Mouse (Mus musculus) lung, embryonic 15.5 days (tissue): ENCODE data around the gene Aspscr1. TPM values are rescaled to one million over a fixed set of nuclear protein-coding genes. Genes with fewer than 3 reads are reported as not detected.

Source experiments
- ATAC-seq: fragments of 200-750 bp; cut with Nextera tagmentation; 2 replicates; pipeline ENCODE4 v1.8.0; 2017; ENCODE audit warnings: moderate number of reproducible peaks, borderline replicate concordance; ENCODE audit not compliant: low FRiP score, low TSS enrichment; ENCODE audit errors: extremely low read depth
- H3K27ac ChIP-seq: fragments of 300-500 bp; sonication (generic); 2 replicates; pipeline ENCODE4 v1.5.1; 2015; ENCODE audit warnings: moderate library complexity, mild to moderate bottlenecking, inconsistent platforms
- H3K27me3 ChIP-seq: fragments of 300-500 bp; sonication (generic); 2 replicates; pipeline ENCODE4 v1.6.1; 2015; ENCODE audit warnings: inconsistent platforms
- H3K36me3 ChIP-seq: fragments of 300-500 bp; sonication (generic); 2 replicates; pipeline ENCODE4 v1.6.1; 2015; ENCODE audit warnings: inconsistent platforms
- H3K4me1 ChIP-seq: fragments of 300-500 bp; sonication (generic); 2 replicates; pipeline ENCODE4 v1.6.1; 2015; ENCODE audit warnings: inconsistent platforms
- H3K4me2 ChIP-seq: fragments of 300-500 bp; sonication (generic); 2 replicates; pipeline ENCODE4 v1.6.1; 2015; ENCODE audit warnings: inconsistent platforms, mild to moderate bottlenecking, moderate library complexity
- H3K4me3 ChIP-seq: fragments of 300-500 bp; sonication (generic); 2 replicates; pipeline ENCODE4 v1.5.1; 2015; ENCODE audit warnings: mild to moderate bottlenecking, inconsistent platforms
- H3K9ac ChIP-seq: fragments of 300-500 bp; sonication (generic); 2 replicates; pipeline ENCODE4 v1.6.1; 2015; ENCODE audit warnings: inconsistent platforms
- H3K9me3 ChIP-seq: fragments of 300-500 bp; sonication (generic); 2 replicates; pipeline ENCODE4 v1.6.1; 2016; ENCODE audit warnings: inconsistent platforms
- WGBS: fragments of 180-500 bp; shearing (Covaris S2); methylation state at CpG from one replicate; pipeline ENCODE4 v1.1.7; 2015; 5-methylcytosine and 5-hydroxymethylcytosine counted together
- polyA plus RNA-seq: library from polyadenylated mRNA; unstranded; fragments of >200 nt; fragmentation: Nextera tagmentation; extraction: Ambion mirVana; gene quantifications from 2 replicates; pipeline ENCODE4 v1.2.1, GENCODE M21; 2015

Aspscr1 gene
- polyA plus RNA-seq, 1 experiment from 2014 or later, result 143 TPM

GRCm38 (mm10) chr11:120692471-120693011, 19.8 kb downstream of the Aspscr1 start:
- H3K9ac ChIP-seq, result no peak overlapping the region
- no peak for ATAC-seq
- WGBS, result 89% methylated on average over 4 of the region's 4 CpGs
- H3K36me3 ChIP-seq, result peaks cover 25% of the 10 kb centered on the region
- no peak overlapping the region for H3K4me2 ChIP-seq
- H3K4me1 ChIP-seq, result peaks cover 21% of the 10 kb centered on the region
- H3K4me3 ChIP-seq, result no peak overlapping the region
- no peaks in the 10 kb centered on the region for H3K9me3 ChIP-seq
- H3K27me3 ChIP-seq, result no peaks in the 10 kb centered on the region
- no peak overlapping the region for H3K27ac ChIP-seq

- peaks cover 28% of the 10 kb centered on the region for H3K4me1 ChIP-seq
- no peak overlapping the region for H3K4me2 ChIP-seq
- WGBS, result 69% methylated on average over 3 of the region's 3 CpGs
- H3K36me3 ChIP-seq, result peaks cover 24% of the 10 kb centered on the region
- ATAC-seq, result no peak
- H3K9me3 ChIP-seq, result no peaks in the 10 kb centered on the region
- no peaks in the 10 kb centered on the region for H3K27me3 ChIP-seq
- no peak overlapping the region for H3K4me3 ChIP-seq
- no peak overlapping the region for H3K27ac ChIP-seq
- no peak overlapping the region for H3K9ac ChIP-seq
These were observed 20.7 kb downstream of the Aspscr1 start for GRCm38 (mm10) chr11:120693461-120693860.

- Histone ChIP-seq H3K4me3 (no peak overlapping the region), H3K36me3 (peaks cover 20% of the 10 kb centered on the region), H3K27ac (peak overlapping the region; percentile 49; the same call in 1 of the 2 replicates), H3K9ac (no peak overlapping the region), H3K4me2 (no peak overlapping the region), H3K4me1 (peaks cover 32% of the 10 kb centered on the region), H3K9me3 (no peaks in the 10 kb centered on the region), H3K27me3 (no peaks in the 10 kb centered on the region)
- peak; percentile 89 for ATAC-seq
- WGBS, result 23% methylated on average over 4 of the region's 4 CpGs
These were observed 22.4 kb downstream of the Aspscr1 start for GRCm38 (mm10) chr11:120695184-120695583.

- H3K27me3 ChIP-seq, result no peaks in the 10 kb centered on the region
- H3K4me1 ChIP-seq, result peaks cover 32% of the 10 kb centered on the region
- no peak overlapping the region for H3K4me2 ChIP-seq
- H3K4me3 ChIP-seq, result no peak overlapping the region
- H3K36me3 ChIP-seq, result peaks cover 15% of the 10 kb centered on the region
- H3K9me3 ChIP-seq, result no peaks in the 10 kb centered on the region
- ATAC-seq, result 0 out of 2 replicates have a peak, but pooled peaks have one; percentile 39
- H3K9ac ChIP-seq, result no peak overlapping the region
- 32% methylated on average over 12 of the region's 12 CpGs for WGBS
- peak overlapping the region; percentile 49 for H3K27ac ChIP-seq
These were observed 22.9 kb downstream of the Aspscr1 start for GRCm38 (mm10) chr11:120695641-120696040.

GRCm38 (mm10) chr11:120696568-120696967, 23.8 kb downstream of the Aspscr1 start:
- WGBS, result 89% methylated on average over 6 of the region's 6 CpGs
- Histone ChIP-seq H3K36me3 (peaks cover 13% of the 10 kb centered on the region), H3K9ac (no peak overlapping the region), H3K4me3 (no peak overlapping the region), H3K27ac (no peak overlapping the region), H3K4me2 (no peak overlapping the region), H3K4me1 (peaks cover 32% of the 10 kb centered on the region), H3K9me3 (no peaks in the 10 kb centered on the region), H3K27me3 (no peaks in the 10 kb centered on the region)
- ATAC-seq, result no peak

GRCm38 (mm10) chr11:120697741-120698140, 25.0 kb downstream of the Aspscr1 start:
- no peak overlapping the region for H3K9ac ChIP-seq
- H3K27ac ChIP-seq, result no peak overlapping the region; the same call in 1 of the 2 replicates
- 52% methylated on average over 10 of the region's 10 CpGs for WGBS
- no peak overlapping the region for H3K4me3 ChIP-seq
- H3K4me1 ChIP-seq, result peaks cover 32% of the 10 kb centered on the region
- H3K4me2 ChIP-seq, result no peak overlapping the region
- H3K36me3 ChIP-seq, result peaks cover 18% of the 10 kb centered on the region
- ATAC-seq, result no peak
- H3K9me3 ChIP-seq, result no peaks in the 10 kb centered on the region
- no peaks in the 10 kb centered on the region for H3K27me3 ChIP-seq

GRCm38 (mm10) chr11:120703696-120704454, 31.1 kb downstream of the Aspscr1 start:
- Histone ChIP-seq H3K4me3 (no peak overlapping the region), H3K4me2 (no peak overlapping the region), H3K27me3 (no peaks in the 10 kb centered on the region), H3K4me1 (peaks cover 49% of the 10 kb centered on the region), H3K36me3 (peaks cover 22% of the 10 kb centered on the region), H3K9ac (no peak overlapping the region), H3K27ac (peak overlapping the region; percentile 26), H3K9me3 (no peaks in the 10 kb centered on the region)
- WGBS, result 45% methylated on average over 15 of the region's 15 CpGs
- no peak for ATAC-seq

- no peaks in the 10 kb centered on the region for H3K27me3 ChIP-seq
- peak overlapping the region; percentile 26 for H3K27ac ChIP-seq
- ATAC-seq, result peak; percentile 50
- 35% methylated on average over 8 of the region's 8 CpGs for WGBS
- no peak overlapping the region for H3K4me3 ChIP-seq
- peaks cover 55% of the 10 kb centered on the region for H3K4me1 ChIP-seq
- no peaks in the 10 kb centered on the region for H3K9me3 ChIP-seq
- H3K36me3 ChIP-seq, result peaks cover 15% of the 10 kb centered on the region
- no peak overlapping the region for H3K4me2 ChIP-seq
- H3K9ac ChIP-seq, result no peak overlapping the region
These were observed 31.9 kb downstream of the Aspscr1 start for GRCm38 (mm10) chr11:120704486-120705325.

- H3K9me3 ChIP-seq, result no peaks in the 10 kb centered on the region
- WGBS, result 46% methylated on average over 5 of the region's 5 CpGs
- peaks cover 56% of the 10 kb centered on the region for H3K4me1 ChIP-seq
- no peak overlapping the region for H3K4me2 ChIP-seq
- H3K36me3 ChIP-seq, result peaks cover 11% of the 10 kb centered on the region
- H3K9ac ChIP-seq, result no peak overlapping the region
- no peak for ATAC-seq
- H3K4me3 ChIP-seq, result no peak overlapping the region
- H3K27ac ChIP-seq, result peak overlapping the region; percentile 17
- no peaks in the 10 kb centered on the region for H3K27me3 ChIP-seq
These were observed 33.3 kb downstream of the Aspscr1 start for GRCm38 (mm10) chr11:120706120-120706519.

- H3K4me1 ChIP-seq, result peaks cover 61% of the 10 kb centered on the region
- H3K27me3 ChIP-seq, result no peaks in the 10 kb centered on the region
- 11% methylated on average over 12 of the region's 12 CpGs for whole genome bisulfite sequencing
- H3K4me3 ChIP-seq, result no peak overlapping the region
- H3K4me2 ChIP-seq, result no peak overlapping the region
- H3K9ac ChIP-seq, result no peak overlapping the region
- peak overlapping the region; percentile 11 for H3K27ac ChIP-seq
- ATAC-seq, result no peak
- peaks cover 10% of the 10 kb centered on the region for H3K36me3 ChIP-seq
- no peaks in the 10 kb centered on the region for H3K9me3 ChIP-seq
These were observed 34.5 kb downstream of the Aspscr1 start for GRCm38 (mm10) chr11:120707225-120707624.

- Histone ChIP-seq H3K27ac (no peak overlapping the region; the same call in 1 of the 2 replicates), H3K36me3 (peaks cover 5% of the 10 kb centered on the region; the same call in 1 of the 2 replicates), H3K27me3 (no peaks in the 10 kb centered on the region), H3K4me2 (no peak overlapping the region), H3K9me3 (no peaks in the 10 kb centered on the region), H3K4me1 (peaks cover 68% of the 10 kb centered on the region), H3K4me3 (no peak overlapping the region), H3K9ac (no peak overlapping the region)
- WGBS, result 31% methylated on average over 5 of the region's 5 CpGs
- ATAC-seq, result no peak
These were observed 35.2 kb downstream of the Aspscr1 start for GRCm38 (mm10) chr11:120707969-120708368.
